Mouse (Mus musculus): ENCODE results near the gene Actr10.
A peak's percentile ranks its signal among the peaks of the same experiment; 100 is the strongest.

Gene Actr10

DNA sequence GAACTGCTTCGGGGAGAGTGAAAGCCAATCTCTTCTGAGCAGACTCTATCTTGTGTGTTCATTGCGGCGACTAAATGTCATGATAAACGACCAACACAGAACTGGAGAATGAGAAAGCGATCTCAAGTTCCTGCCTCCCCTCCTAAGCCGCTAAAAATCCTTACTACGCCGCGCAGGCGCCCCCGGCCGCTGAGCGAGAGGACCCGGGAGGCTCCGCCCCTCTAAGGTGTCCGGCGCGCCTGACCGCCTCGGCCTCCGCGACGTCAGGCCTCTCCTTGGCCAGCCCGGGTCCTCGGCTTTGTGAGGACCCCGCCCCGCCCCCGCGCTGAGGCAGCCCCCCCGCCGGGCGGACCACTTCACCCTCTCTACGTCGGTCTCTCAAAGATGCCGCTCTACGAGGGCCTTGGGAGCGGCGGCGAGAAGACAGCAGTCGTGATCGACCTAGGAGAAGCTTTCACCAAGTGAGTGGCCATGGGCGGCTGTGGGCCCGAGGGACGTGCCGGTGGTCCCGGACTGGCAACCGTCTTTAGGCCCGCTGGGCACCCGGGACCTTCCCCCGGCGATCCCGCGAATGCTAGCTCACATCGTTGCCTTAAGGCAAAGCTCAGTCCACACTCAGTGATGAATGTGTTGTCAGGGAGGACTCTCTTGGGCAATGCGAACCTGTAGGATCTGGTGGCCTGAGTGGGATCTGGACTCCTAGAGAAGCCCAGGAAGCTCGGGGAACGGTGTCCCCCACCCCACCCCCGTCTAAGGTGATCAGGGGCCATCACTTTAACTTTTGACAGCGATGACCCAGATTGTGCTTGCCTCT lies at the start of gene Actr10:
Gene Actr10 (plus strand): TSS at position 287 of the 814 bp plus-strand sequence.
- peak; percentile 90 for DNase-seq (ENCODE audit: low spot score)

DNA sequence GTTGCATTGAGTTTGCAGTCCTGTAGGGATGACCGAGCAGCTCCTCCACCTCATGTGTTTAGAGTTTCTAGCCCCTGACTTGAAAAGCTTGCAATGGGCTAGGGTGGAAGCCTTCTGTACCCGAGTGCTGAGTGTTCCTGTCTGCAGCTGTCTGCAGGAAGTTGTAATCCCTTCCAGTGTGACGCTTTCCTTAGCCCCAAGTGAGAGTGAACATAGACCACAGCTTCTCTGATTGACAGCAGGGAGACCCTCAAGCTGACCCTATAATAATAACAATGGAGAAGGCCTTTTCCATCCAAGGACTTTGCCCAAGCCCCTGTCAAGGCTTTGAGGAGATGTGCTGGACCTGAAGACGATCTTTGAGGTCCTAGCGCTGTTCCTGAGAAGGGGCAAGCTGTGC lies 47.3 kb upstream of the Actr10 start:
- no peak for DNase-seq (ENCODE audit: low spot score)

DNA sequence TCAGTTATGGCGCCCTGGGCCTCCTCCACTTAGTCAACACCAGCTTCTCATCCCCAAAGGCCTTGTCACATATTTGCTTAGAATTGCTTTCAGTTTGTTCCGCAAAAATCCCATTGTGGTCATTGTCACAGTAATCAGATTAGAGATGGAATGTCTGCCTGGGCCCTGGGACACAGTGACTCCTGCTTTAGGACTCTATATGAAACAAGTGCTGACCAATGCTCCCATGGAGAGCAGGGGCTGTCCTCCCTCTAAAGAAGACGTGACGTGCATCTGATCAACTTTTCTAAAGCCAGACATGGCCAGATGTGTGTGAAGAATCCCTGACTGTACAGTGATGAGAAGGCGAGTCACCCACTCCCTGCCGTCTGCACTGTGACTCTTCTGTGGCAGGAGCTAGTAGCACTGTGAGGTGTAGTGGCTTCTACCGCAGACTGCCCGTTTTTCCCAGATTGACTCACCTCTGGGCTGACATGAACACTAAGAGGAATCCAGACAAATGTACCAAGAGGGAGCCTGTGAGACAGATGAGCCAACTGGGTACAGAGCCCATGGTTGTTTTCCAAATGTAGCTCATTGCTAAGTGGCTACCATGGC lies 46.7 kb upstream of the Actr10 start:
- no peak for DNase-seq (ENCODE audit: low spot score)

DNA sequence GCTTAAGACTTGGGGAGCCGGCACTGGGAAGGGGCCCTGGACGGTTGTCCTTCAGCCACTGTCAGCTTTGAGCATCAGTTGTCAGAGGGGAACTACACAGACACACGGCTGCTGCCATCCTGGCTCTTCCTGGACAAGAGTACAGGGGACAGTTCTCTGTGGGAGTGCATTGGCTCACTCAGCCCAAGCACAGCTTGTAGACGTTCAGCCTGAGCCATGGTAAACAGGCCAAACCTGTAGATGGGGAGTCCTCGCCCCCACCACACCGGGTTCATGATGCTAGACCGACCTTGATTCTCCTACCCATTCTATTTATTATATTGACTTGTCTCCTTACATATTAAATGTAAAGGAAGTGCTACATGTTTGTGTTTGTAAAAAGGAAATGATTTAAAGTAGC lies 42.4 kb upstream of the Actr10 start:
- DNase-seq (ENCODE audit: low spot score) = no peak

DNA sequence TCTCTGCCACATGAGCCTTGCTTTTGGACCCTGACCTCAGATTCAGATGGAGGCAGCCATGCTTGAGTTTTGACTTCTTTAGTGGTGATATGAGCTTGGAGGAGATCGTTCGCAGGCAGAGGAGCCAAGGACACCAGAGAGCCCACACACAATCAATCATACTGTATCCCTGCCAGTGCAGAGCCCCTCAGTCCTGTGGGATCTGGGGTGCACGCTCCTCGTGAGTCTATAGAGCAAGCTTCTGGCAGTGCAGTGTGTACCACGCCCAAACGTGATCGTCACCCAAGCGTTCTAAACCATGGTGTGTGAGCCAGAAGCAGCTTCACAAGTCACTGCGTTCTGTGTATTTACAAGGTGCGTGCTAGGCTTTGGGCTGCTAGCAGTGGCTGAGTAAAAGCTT lies 41.6 kb upstream of the Actr10 start:
- no peak for DNase-seq (ENCODE audit: low spot score)

DNA sequence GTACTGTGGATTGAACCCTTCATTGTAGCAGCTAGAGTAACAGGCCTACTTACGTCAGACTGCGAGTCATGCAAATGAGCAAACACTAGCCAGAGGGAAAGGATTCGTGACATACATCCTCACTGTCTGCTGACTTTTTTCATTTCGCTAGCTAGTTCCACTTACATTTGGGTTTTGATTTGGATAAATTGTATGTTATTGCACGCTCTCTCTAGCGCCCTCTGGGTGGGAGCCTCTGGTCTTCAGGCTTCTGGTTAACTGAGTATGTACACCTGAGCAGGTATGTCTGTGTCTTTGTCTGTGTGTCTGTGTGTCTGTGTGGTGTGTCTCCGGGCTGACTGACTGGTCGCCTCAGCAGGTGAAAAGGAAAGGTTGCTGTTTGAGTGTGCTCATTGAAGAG lies 40.2 kb upstream of the Actr10 start:
- DNase-seq (ENCODE audit: low spot score) = no peak

DNA sequence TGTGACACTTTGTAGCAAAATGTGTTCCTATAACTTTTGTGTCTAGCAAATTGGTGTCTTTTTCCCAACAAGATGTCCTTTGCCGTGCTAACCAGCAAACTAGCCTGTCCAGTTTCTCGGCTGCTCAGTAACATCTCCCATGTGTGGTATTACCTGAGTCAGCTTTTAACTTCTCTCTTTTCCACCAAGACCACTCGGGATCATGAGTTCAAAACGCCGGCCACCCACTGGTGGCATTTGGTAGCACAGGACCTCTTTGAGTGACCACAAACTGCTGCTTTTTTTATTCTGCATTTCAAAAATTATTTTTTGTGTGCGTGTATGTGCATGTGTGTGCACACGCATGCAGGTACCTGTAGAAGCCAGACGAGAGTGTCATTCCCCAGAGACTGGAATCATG lies 39.2 kb upstream of the Actr10 start:
- DNase-seq (ENCODE audit: low spot score) = no peak

DNA sequence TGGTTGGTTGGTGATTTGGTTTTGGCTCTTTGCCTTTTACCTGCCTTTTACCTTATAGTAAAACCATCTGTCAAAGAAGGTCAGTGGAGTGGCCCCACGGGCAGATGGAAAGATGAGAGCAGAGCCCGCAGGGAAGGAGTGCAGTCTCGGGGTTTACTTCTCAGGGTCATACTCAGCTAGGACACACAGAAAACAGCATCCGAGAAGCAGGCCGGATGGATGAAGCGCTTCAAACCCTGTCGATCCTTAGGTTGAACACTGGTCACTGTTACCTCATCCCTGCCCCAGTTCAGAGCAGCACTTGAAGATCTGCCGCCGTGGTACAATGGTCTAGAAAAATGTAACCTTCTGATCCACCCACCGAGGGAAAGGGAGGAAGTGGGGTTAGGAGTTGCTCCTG lies 33.2 kb upstream of the Actr10 start:
- no peak for DNase-seq (ENCODE audit: low spot score)

DNA sequence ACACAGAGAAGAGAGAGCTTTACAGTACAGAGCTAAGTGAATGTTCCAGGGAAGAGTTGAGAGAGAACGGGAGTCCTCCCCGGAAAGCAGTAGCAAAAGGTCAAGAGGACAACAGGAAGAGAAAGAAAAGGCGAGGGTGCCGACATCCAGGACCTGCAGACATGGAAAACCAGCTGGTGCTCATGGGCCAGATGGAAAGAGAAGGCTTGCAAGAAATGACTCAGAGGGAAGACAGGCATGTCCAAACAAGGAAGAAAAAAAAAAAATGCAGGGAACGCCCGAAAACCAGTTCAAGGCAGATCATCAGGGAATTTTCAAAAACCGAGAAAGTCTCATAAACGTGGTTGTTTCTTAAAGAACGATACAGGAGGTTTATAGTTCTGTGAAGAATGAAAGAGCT lies 30.8 kb upstream of the Actr10 start:
- no peak for DNase-seq (ENCODE audit: low spot score)

DNA sequence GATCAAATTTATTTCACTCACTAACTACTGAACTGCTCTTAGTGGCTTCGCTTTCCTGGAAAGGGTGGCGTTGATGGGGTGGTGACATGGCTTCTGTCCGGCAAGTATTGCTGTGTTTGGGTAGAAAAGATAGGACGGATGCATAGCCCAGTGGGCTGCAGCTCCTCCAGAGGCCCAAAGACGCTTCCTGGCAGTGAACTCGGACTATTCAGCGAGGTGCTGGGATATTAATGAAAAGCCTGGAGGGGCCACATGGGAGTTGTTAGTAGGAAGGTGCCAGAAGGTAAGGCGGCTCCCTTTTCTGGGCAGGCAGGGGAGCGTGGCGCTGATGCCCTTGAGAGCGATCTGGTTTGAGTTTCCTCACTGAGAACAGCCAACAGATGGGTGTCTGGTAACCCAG lies 30.0 kb upstream of the Actr10 start:
- DNase-seq (ENCODE audit: low spot score) = no peak

DNA sequence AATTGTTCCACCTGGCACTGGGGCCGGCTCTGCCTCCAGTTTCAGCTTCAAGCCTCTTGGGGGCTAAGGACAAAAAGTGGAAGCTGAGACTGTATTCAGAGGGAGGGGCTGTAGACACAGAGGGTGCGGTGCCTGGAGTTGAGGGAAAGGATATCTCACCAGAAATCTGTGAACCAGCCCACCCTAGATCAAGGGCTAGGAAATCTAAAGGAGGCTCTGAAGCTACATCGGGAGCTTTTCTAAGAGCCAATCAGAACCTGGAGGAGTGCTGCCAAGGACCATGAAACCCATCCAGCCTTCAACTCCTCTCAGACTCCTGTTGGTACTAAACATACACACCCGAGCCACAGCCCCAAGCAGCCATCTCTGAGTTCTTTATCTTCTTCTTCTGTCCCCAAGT lies 29.6 kb upstream of the Actr10 start:
- no peak for DNase-seq (ENCODE audit: low spot score)

DNA sequence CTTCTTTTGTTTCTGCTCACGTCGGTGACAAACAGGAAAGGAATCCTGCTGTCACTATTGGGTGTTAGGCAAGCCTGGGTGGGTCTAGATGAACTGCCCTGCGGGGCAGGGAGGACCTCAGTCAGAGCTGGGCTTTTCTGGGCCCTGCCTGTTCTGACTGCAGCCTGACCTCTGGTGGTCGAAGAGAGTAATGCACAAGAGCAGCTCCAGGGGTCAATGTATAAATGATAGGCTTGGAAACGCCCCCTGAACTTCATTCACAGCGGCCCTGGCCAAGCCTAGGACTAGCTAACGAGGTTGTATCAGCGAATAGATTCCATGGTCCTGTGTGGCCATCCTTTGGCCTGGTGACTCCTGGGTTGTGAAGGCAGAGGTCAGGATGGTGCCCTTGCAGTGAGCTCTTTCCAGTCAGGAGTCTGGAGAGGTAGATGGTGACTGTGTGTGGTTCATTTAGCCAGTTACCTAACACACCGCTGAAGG lies 27.4 kb upstream of the Actr10 start:
- peak; percentile 73 for DNase-seq (ENCODE audit: low spot score)

DNA sequence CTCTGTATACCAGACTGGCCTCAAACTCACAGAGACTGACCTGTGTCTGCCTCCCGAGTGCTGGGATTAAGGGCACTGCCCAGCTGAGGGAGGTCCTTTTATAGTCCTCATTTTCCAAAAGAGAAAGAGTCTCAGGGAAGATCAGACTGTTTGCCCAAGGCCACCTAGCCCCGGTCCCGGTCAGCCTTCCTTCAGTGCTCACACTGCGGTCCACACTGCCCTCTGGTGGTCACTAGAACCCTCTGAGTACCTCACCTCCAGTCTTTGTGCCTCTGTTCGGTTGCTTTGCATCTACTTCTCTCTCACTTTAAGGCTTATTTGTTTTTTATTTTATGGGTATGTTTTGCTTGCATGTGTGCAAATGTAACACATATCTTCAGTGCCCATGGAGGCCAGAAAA lies 26.6 kb upstream of the Actr10 start:
- DNase-seq (ENCODE audit: low spot score) = peak; percentile 69

DNA sequence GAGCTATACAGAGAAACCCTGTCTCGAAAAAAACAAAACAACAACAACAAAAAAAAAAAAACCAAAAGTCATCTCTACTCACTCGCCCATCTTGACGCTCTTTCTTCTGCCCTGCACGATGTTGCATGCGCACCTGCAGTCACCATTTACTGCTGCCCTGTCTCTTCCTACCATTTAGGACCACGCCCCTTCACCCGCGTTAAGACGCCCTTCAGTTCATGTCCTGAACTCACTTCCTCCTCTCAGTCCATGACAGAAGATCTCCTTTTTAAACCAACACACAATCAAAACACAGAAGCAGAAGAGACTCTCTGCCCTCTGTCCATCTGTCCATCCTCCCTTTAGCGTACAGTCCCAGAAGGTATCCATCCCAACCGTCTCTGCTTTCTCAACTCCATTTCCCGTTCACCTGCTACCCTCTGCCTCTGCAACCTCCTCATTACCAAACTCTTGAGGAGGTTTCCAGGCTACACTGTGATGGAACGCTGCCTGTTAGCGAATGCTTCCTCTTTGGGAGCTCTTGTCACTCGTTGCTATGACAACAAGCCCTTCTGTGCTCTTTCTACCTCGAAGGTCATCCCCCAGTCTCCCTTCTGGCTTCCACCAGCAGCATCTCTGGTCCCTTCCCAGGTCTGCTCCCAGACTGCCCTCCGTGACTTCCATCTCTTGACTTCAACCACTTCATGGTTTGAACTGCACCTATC lies 25.8 kb upstream of the Actr10 start:
- no peak for DNase-seq (ENCODE audit: low spot score)

DNA sequence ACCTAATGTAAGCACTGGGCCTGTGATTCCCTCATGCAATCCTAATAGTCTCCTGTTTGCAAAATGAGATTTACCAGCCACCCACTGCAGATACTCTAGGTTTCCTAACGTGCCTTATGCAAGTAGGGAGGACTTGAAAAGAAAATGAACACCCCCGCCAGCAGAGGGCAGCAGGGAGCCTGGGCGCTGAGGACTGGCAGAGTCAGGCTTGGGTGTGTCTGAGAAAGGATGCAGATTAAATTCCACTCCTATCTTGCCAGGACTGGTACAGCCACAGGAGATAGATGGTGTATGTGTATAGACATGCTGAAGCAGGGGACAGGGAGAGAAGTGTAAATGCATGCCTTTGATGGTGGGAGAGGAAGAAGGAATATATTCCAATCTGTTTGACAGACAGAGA lies 24.2 kb upstream of the Actr10 start:
- DNase-seq (ENCODE audit: low spot score) = peak; percentile 31

DNA sequence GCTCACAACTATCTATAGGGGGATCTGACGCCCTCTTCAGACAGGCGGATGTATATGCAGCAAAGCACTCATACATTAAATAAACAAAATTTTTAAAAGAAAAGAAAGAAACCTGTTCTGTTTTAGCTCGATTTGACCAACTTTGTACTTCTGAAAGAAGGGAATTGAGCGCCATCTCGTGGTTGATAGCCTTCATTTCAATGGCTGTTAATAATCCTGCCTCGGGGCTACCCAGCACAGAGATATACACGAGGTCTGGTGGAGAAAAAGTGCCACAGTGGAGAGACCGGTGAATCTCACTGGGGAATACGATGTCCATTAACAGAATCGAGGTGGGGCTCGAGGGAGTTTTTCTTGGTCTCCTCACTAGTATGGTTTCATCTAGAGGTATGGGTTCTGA lies 23.3 kb upstream of the Actr10 start:
- no peak for DNase-seq (ENCODE audit: low spot score)

DNA sequence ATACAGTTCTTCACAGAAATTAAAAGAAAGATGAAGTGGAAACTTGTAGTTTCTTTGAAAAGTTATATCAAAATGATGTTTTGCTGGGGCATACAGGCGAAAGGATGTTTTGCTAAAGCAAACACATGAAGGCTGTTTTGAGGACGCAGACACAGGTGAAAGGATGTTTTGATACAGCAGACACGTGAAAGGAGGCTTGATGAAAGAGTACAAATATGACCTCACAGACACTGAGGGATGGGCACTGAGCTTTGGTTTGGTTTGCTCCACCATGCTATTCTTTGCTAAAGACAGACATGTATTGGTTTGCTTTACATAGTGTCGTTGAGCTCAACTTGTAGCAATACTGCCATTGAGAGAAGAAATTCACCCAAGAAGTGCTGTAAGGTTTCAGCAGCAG lies 7.9 kb upstream of the Actr10 start:
- DNase-seq (ENCODE audit: low spot score) = no peak

DNA sequence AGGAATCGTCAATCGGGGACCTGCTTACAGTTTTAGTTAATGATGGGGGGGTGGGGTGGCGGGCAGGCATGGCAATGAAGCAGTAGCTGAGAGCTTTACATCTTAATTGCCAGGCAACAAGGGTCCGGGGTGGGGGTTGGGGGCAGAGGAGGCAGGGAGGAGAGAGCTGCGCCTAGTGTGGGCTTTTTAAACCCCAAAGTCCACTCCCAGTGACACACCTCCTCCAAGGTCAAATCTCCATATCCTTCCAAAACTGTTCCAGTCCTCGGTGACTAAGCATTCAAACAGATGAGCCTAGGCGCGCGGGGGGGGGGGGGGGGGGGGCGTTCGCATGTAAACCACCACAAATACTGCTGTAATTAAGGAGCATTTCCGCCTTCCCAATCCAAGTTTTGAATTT lies 507 bp upstream of the Actr10 start:
- DNase-seq (ENCODE audit: low spot score) = no peak

DNA sequence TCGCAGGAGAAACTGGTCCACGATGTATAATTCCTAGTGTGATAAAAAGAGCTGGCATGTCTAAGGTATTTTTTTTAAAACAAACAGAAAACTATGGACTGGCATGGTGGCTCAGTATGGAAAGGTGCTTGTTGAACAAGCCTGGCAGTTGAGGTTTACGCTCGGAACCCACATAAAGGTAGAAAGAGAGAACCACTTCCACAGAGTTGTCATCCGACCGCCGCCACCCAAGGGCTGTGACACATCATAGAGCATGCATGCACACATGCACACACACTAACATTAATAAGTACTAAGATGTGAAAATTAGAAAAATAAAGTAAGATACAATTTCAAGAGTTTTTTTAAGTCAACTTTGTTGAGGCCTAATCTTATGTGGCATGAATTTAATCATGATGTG lies 3.1 kb downstream of the Actr10 start:
- DNase-seq (ENCODE audit: low spot score) = no peak

DNA sequence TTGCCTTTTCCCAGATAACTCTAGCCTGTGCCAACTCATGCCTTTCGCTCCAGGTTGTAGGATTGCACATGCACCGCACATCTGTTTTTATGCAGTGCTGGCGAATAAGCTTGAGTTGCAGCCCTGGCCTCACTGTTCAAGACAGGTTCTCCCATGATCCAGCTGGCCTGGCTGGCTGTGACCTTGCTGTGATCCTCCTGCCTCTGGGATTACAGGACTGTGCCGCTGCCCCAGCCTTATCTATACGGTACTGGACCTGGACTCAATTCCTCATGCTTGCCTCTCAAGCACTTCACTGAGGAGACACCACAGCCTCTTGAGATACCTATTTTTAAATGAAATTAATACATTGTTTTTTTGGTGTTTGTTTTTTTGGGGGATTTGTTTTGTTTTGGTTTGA lies 6.5 kb downstream of the Actr10 start:
- DNase-seq (ENCODE audit: low spot score) = no peak

DNA sequence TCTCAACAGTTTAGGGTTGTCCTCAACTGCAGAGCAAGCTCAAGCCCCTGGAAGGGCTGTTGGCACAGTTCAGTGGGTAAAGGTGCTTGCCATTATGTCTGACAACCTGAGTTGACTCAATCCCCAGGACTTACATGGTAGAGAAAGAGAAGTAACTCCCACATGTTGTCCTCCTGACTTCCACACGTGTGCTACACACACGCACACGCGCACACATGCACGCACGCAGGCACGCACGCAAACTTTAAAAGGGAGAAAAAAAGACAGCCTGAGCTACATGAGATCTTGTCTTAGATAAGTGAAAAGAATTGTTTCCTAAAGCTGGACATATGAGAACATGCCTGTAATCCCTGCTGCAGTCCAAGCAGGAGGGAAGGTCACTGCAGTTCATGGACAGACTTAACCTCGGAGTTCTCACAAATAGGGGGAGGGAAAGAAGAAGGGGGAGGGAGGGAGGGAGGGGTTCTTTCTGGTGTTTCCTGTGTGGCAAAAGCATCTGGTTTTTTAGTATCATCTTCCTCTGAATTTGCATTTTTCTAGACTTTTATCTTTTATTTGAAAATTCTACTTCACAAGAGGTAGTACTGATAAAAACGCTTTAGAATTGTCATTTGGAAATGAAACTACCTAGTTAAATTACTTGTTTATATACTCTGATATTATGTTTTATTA lies 9.1 kb downstream of the Actr10 start:
- no peak for DNase-seq (ENCODE audit: low spot score)

DNA sequence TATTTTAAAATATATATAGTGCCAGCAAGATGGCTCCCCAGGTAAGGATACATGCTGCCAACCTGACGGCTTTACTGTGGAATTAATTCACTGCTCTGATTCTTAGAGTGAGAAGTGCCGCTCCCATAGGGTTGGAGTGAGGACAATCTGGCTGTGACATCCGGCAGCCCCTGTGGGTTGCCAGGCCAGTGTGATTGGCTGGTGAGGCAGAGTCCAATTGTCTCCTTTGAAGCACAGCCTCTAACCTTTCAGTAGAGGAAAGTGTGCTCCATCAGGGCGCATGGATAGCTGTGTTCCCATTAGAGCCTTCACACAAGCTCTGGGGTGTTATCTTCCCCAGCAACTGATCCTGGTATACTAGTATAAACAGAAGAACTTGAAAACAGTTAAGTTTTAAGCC lies 21.0 kb downstream of the Actr10 start:
- no peak for DNase-seq (ENCODE audit: low spot score)

DNA sequence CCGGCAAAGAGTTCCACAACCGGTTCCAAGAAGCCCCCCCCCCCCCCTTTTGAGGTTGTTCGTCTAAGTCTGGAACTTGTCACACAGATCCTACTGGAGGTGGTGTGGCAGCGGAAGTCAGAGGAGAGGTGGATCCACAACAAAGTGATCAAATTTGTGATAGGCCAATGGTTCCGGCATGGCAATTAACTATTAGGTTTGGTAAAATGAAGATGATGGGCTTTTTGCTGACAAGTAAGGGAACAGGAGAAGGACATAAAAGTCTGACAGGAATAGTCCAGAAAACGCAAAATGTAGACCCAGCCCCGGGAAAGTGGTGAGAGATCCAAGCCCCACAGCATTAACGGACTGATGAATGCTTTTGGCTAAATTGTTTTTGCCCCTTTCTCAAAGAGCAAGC lies 29.9 kb downstream of the Actr10 start:
- DNase-seq (ENCODE audit: low spot score) = no peak

Measured in yolk sac, embryonic 10.5 days (tissue).